Mouse (Mus musculus): ENCODE data around the gene Olfr692.

GRCm38 (mm10) chr7:105416529-105416928 lies 48.5 kb downstream of the Olfr692 start:
- TF ChIP-seq POLR2A (IDR thresholded peaks at IDR 0.05; ENCODE audit: low read depth, low read length) (no peak), KAT2A (IDR thresholded peaks at IDR 0.05; ENCODE audit: insufficient replicate concordance, low read length) (no peak), JUND (conservative IDR thresholded peaks at IDR 0.05; ENCODE audit: low read depth, low read length) (no peak), EP300 (IDR thresholded peaks at IDR 0.05; ENCODE audit: low read length) (no peak), ZC3H11A (IDR thresholded peaks at IDR 0.05; ENCODE audit: low read depth, low read length) (no peak), CTCF (conservative IDR thresholded peaks at IDR 0.05 in 1 of 2, IDR thresholded peaks at IDR 0.05 in 1 of 2; ENCODE audit: low read depth in 2 of 2, low read length in 2 of 2) (no peak)

Data from CH12.LX (cell line).